Mouse (Mus musculus) spleen, adult 2 months (tissue): ENCODE data around the gene Slc12a6. TPM values are rescaled to one million over a fixed set of nuclear protein-coding genes. Genes with fewer than 3 reads are reported as not detected.
"Not testable (repeated sequence)": the region's sequence is repeated elsewhere in the genome, so short reads cannot be mapped to it uniquely, and the experiment has no call there.

Source experiments
- DNase-seq, 2 experiments: peaks; one replicate each; pipeline versions ENCODE4 v3.0.0 to v3.0.0-alpha.2; 2012 to 2021; ENCODE audit warnings: low spot score in 2 of 2, low read depth in 1 of 2
- H3K27ac ChIP-seq: fragments of 200-500 bp; 2 replicates; pipeline ENCODE4 v1.5.1; 2012; ENCODE audit warnings: low read length, inconsistent platforms; ENCODE audit not compliant: insufficient read depth
- H3K27me3 ChIP-seq: fragments of 200-500 bp; 2 replicates; pipeline ENCODE4 v1.6.1; 2012; ENCODE audit warnings: mild to moderate bottlenecking, moderate library complexity, low read length, inconsistent platforms; ENCODE audit not compliant: control insufficient read depth, insufficient read depth
- H3K36me3 ChIP-seq: fragments of 200-500 bp; 2 replicates; pipeline ENCODE4 v1.6.1; 2012; ENCODE audit warnings: mild to moderate bottlenecking, low read length, inconsistent platforms; ENCODE audit not compliant: control insufficient read depth, insufficient read depth
- H3K4me1 ChIP-seq: fragments of 200-500 bp; 2 replicates; pipeline ENCODE4 v1.6.1; 2011; ENCODE audit warnings: inconsistent platforms; ENCODE audit not compliant: control insufficient read depth, insufficient read depth, insufficient read length
- H3K4me3 ChIP-seq: fragments of 200-500 bp; 2 replicates; pipeline ENCODE4 v1.5.1; 2011; ENCODE audit warnings: mild to moderate bottlenecking, inconsistent platforms; ENCODE audit not compliant: insufficient read depth, insufficient read length; ENCODE audit errors: extremely low read depth
- CTCF ChIP-seq: fragments of 200-500 bp; IDR thresholded peaks from 2 replicates; pipeline ENCODE4 v1.5.1; 2011; ENCODE audit warnings: mild to moderate bottlenecking, inconsistent platforms; ENCODE audit not compliant: insufficient read depth, insufficient read length, insufficient replicate concordance; ENCODE audit errors: extremely low read depth
- POLR2A ChIP-seq: fragments of 200-500 bp; IDR thresholded peaks from 2 replicates; pipeline ENCODE4 v1.6.1; 2011; ENCODE audit warnings: low read depth, low read length, inconsistent platforms
- WGBS: fragments of 180-500 bp; shearing (Covaris S2); methylation state at CpG from one replicate; pipeline ENCODE4 v1.1.7; 2018; 5-methylcytosine and 5-hydroxymethylcytosine counted together
- polyA plus RNA-seq: library from polyadenylated mRNA; depleted of rRNA; stranded (reverse); fragments of >200 nt; gene quantifications from 2 replicates; pipeline ENCODE4 v1.2.3, GENCODE M21; 2012

Gene Slc12a6
- polyA plus RNA-seq, 1 experiment, result 58.0 TPM

DNA sequence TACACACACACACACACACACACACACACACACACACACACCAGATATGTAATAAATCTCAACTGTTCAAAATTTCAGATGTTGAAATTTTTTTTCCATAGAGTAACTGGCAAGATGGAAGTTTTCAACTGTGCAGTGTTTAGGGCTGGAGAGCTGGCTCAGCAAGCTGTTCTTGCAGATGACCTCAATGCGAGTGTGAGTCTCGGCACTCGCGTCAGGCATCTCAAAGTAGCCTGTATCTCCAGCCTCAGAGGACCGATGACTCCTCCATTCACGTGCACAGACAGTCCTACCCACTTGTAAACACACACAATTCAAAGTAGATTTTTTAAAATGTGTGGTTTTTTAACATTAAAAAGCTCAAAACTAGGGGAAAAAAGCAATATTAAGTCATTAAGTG is 7.8 kb downstream of the Slc12a6 start:
- DNase-seq, result no peak
- 86% methylated on average over 6 of the region's 6 CpGs for WGBS
- TF ChIP-seq CTCF (no peak), POLR2A (no peak)

DNA sequence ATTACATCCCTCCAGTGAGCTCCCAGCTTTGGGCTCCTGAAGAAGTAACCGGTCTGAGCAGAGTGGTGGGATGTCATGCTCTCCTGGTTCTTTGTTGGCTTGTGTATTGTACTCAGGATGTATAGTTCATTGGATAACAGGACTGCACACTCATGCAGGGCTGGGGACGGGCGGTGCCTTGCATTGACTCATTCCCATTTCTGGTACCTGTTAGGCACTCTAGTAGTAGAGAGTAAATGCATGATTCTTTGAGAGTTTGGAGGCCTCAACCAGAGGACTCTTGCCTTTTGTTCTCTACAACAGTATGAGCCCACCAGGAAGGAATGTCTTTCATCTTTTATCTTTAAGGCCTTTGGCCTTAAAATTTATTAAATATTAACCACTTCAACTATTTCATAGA is 11.2 kb downstream of the Slc12a6 start:
- Histone ChIP-seq H3K27ac (no peak overlapping the region), H3K36me3 (peaks cover 3% of the 10 kb centered on the region; the same call in 1 of the 2 replicates), H3K4me1 (peaks cover 8% of the 10 kb centered on the region), H3K4me3 (no peak overlapping the region), H3K27me3 (no peaks in the 10 kb centered on the region)
- no peak for DNase-seq
- no peak for TF ChIP-seq POLR2A
- no peak for TF ChIP-seq CTCF
- 88% methylated on average over 3 of the region's 3 CpGs for WGBS

More for the DNA sequence above, 7.8 kb downstream of the Slc12a6 start:
- Histone ChIP-seq H3K4me3 (no peak overlapping the region), H3K27me3 (no peaks in the 10 kb centered on the region), H3K36me3 (peaks cover 5% of the 10 kb centered on the region), H3K27ac (no peak overlapping the region), H3K4me1 (peaks cover 17% of the 10 kb centered on the region; the same call in 1 of the 2 replicates)

GRCm38 (mm10) chr2:112282846-112283245 is 17.2 kb downstream of the Slc12a6 start:
- 98% methylated on average over 1 of the region's 1 CpGs for WGBS
- no peak overlapping the region for H3K4me3 ChIP-seq
- no peak for DNase-seq
- no peaks in the 10 kb centered on the region for H3K27me3 ChIP-seq
- H3K36me3 ChIP-seq, result no peaks in the 10 kb centered on the region
- peaks cover 9% of the 10 kb centered on the region for H3K4me1 ChIP-seq
- no peak overlapping the region for H3K27ac ChIP-seq
- TF ChIP-seq POLR2A, result no peak
- no peak for TF ChIP-seq CTCF

- no peak for DNase-seq
- Histone ChIP-seq H3K27me3 (no peaks in the 10 kb centered on the region), H3K36me3 (no peaks in the 10 kb centered on the region), H3K27ac (peak overlapping the region; percentile 2; the same call in 1 of the 2 replicates), H3K4me1 (peaks cover 10% of the 10 kb centered on the region), H3K4me3 (peak overlapping the region; percentile 20; the same call in 1 of the 2 replicates)
- WGBS, result 36% methylated on average over 21 of the region's 21 CpGs
- no peak for TF ChIP-seq CTCF
- TF ChIP-seq POLR2A, result no peak
Observed at GRCm38 (mm10) chr2:112284363-112285030, 18.9 kb downstream of the Slc12a6 start.

GRCm38 (mm10) chr2:112285031-112285390 is 19.4 kb downstream of the Slc12a6 start:
- Histone ChIP-seq H3K36me3 (no peaks in the 10 kb centered on the region), H3K27me3 (no peaks in the 10 kb centered on the region), H3K4me1 (peaks cover 10% of the 10 kb centered on the region), H3K27ac (no peak overlapping the region), H3K4me3 (no peak overlapping the region)
- 70% methylated on average over 6 of the region's 6 CpGs for WGBS
- no peak for DNase-seq
- TF ChIP-seq POLR2A (no peak), CTCF (no peak)

GRCm38 (mm10) chr2:112286062-112286461 is 20.4 kb downstream of the Slc12a6 start:
- not testable (repeated sequence) for H3K4me3 ChIP-seq, H3K27me3 ChIP-seq, H3K27ac ChIP-seq, H3K36me3 ChIP-seq, H3K4me1 ChIP-seq, DNase-seq
- 93% methylated on average over 1 of the region's 1 CpGs for WGBS

DNA sequence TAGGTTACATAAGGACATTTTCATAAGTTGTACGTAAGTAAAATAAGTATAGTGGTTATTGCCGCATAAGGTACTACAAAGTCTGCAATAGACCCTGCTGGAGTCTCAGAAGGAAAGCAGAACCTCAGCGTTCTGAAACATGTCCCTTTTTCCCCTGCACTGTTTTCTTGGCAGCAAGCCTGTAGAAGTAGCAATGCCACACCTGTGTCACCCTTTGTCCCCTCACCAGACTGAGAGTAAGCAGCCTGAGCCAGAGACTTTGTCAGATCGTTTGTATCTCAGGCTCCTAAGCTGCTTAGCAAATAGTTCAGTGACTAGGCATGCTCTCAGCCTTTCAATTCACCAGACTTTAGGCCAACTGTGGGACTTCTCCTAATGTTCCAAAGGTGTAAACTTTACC is 21.4 kb downstream of the Slc12a6 start:
- 48% methylated on average over 4 of the region's 4 CpGs for WGBS
- DNase-seq, result no peak
- Histone ChIP-seq H3K4me3 (no peak overlapping the region), H3K36me3 (no peaks in the 10 kb centered on the region), H3K4me1 (peaks cover 10% of the 10 kb centered on the region), H3K27me3 (no peaks in the 10 kb centered on the region), H3K27ac (no peak overlapping the region)
- TF ChIP-seq CTCF, result no peak
- no peak for TF ChIP-seq POLR2A
